Mouse (Mus musculus) CD4-positive naive resting alpha-beta T cell, adult 76 days (primary cell): ENCODE data around the gene Ssbp3. TPM values are rescaled to one million over a fixed set of nuclear protein-coding genes. Genes with fewer than 3 reads are reported as not detected.

Experiments used
- total RNA-seq: library from RNA; stranded (reverse); gene quantifications from one replicate; pipeline ENCODE4 v1.2.4, GENCODE M21; 2023

The Ssbp3 gene
- 119 TPM for total RNA-seq

GRCm38 (mm10) chr4:106910201-106911172 is at the start of gene Ssbp3:
Gene Ssbp3 (plus strand): TSS chr4:106910701.

GRCm38 (mm10) chr4:107066252-107067124 is 156.0 kb downstream of the Ssbp3 start, which contains the start of the genes Mrpl37 and Cyb5rl:
Gene Mrpl37 (minus strand): TSS chr4:107066868.
Gene Cyb5rl (plus strand): TSS chr4:107066988.

GRCm38 (mm10) chr4:107096841-107097373 is 186.4 kb downstream of the Ssbp3 start, which contains the start of gene Cdcp2:
Gene Cdcp2 (plus strand): TSS chr4:107096891.

Other genes with a start within 250 kb of the Ssbp3 start
- 40.3 TPM for gene Ttc4, start 231.8 kb upstream of the Ssbp3 start, total RNA-seq
- not detected for gene Mroh7, start 179.8 kb upstream of the Ssbp3 start, total RNA-seq
- not detected for gene Fam151a, start 176.8 kb upstream of the Ssbp3 start, total RNA-seq
- 5.5 TPM for gene Acot11, start 105.7 kb upstream of the Ssbp3 start, total RNA-seq
- gene Mrpl37, start 156.2 kb downstream of the Ssbp3 start, total RNA-seq = 71.0 TPM
- 13.8 TPM for gene Cyb5rl, start 156.3 kb downstream of the Ssbp3 start, total RNA-seq
- not detected for gene Cdcp2, start 186.2 kb downstream of the Ssbp3 start, total RNA-seq